Mouse (Mus musculus): ENCODE measurements around the gene Farp2. TPM values are rescaled to one million over a fixed set of nuclear protein-coding genes. Genes with fewer than 3 reads are reported as not detected.
"Not testable (repeated sequence)": the region's sequence is repeated elsewhere in the genome, so short reads cannot be mapped to it uniquely, and the experiment has no call there.

Farp2 gene
- polyA plus RNA-seq, 1 experiment from 2014 or later: 10.1 TPM

DNA sequence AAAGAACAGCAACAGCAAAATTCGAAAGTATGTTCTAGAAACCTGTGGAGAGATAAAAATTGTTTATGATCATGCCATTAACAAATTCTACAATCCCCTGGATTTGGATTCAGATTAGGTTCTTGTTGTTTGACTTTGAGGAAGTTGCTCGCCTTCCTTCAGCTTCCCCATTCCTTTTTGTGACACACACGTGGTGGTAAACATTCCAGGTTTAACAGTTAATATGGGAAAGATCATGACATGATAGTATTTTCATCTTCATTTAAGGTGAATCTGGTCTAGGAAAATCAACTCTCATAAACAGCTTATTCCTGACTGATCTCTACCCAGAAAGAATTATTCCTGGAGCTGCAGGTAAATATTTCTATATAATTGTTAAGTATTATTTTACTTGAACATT lies 16.6 kb upstream of the Farp2 start:
- DNase-seq (ENCODE audit: low read depth, low spot score): no peak
- TF ChIP-seq CTCF (IDR thresholded peaks at IDR 0.05): no peak
- H3K27me3 ChIP-seq: no peaks in the 10 kb centered on the region
- CTCF ChIA-PET: interaction anchor here (1.1 to 2.0 kb wide), 2 partner anchors 11 to 16 kb away, joined by 4 to 6 read pairs; partner anchors contain the start of gene Farp2
- in situ Hi-C loops (cut with MboI; ENCODE audit: low pct_unique_long_range_greater_than_20kb): no loop called here
- no peak for ATAC-seq
- POLR2A ChIA-PET: no interaction called here

DNA sequence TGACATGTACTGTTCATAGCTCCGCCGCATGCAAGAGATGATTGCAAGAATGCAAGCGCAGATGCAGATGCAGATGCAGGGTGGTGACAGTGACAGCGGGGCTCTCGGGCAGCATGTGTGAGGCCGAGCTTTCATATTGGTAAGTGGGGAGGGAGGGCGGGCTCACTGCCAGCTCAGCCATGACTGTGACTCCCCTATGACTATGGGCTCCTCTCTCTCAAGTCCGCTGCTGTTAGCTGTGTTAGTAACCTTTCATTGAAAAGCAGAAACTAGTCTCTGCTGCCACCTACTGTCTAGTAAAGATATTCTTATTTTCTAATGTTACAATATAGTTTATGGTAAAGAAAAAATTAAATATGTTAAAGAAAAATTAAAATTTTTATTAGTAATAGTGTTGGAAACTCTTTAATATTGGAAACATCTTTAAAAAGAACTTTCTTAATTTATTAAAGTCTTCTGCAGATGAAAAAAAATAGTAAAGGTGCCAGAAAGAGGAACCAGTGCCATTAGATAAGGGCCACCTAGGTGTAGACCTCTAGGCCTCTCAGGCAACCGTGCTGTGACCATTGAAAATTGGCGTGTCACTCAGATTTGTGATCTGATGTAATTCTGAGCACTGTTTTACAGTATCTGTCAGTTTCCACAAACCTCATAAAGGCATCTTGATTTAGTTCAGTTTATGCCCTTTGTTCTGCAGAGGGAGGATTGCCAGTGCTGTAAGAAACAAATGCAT lies 4.8 kb upstream of the Farp2 start:
- ChIA-PET POLR2A (no interaction called here), CTCF (interaction anchor here (0.9 to 1.4 kb wide), 3 partner anchors 12 to 159 kb away, joined by 3 to 5 read pairs (median 4); no protein-coding TSS in a partner anchor)
- in situ Hi-C loops (cut with MboI; ENCODE audit: low pct_unique_long_range_greater_than_20kb): loop anchor here (25.0 kb wide), 1 partner anchor 580 kb away; no protein-coding TSS in a partner anchor

DNA sequence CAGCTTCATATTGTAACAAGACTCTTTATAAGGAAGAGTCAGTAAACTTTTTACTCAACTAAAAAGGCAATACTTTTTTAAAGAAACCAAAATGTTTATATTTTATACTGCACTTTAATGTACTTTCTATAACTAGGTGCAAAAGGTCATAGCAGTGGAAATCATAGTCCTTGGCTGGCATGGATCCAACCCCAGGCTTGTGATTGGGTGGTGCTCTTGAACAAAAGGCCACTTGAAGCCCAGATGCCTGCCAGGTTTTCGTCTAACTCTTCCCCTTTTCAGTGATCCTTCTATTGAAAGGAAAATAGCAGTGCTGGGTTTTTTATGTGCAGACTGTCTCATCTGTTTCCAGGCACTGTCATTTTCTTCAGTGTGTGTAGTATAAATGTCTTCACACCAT lies 3.3 kb upstream of the Farp2 start:
- H3K27me3 ChIP-seq; CTCF ChIA-PET; DNase-seq (ENCODE audit: low read depth, low spot score); ATAC-seq; POLR2A ChIA-PET: not testable (repeated sequence)
- in situ Hi-C loops (cut with MboI; ENCODE audit: low pct_unique_long_range_greater_than_20kb): loop anchor here (25.0 kb wide), 1 partner anchor 579 kb away; no protein-coding TSS in a partner anchor

More for the DNA sequence above, 4.8 kb upstream of the Farp2 start:
- DNase-seq (ENCODE audit: low read depth, low spot score): no peak
- ATAC-seq: no peak
- no peak for TF ChIP-seq CTCF (IDR thresholded peaks at IDR 0.05)
- no peaks in the 10 kb centered on the region for H3K27me3 ChIP-seq

DNA sequence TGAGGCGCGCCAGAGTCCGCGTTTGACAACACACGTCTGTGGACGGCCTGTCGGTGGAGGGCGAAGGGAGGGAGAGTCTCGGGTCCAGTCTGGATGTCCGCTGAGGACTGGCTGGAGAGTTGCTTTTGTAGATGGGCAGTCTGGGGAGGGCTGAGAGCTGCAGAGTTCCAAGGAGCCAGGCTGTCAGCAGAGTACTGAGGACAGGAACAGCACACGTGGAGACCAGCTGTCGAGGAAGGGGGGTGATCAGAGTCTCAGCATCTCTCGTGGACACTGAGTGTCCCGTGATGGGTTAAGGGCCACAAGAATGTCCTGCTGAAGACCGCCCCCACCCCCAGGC lies 442 bp downstream of the Farp2 start:
- in situ Hi-C loops (cut with MboI; ENCODE audit: low pct_unique_long_range_greater_than_20kb): loop anchor here (10.0 to 25.0 kb wide), 2 partner anchors 222 to 575 kb away; no protein-coding TSS in a partner anchor
- no peak for DNase-seq (ENCODE audit: low read depth, low spot score)
- TF ChIP-seq CTCF (IDR thresholded peaks at IDR 0.05): no peak
- no peaks in the 10 kb centered on the region for H3K27me3 ChIP-seq
- peak; percentile 12 for ATAC-seq
- CTCF ChIA-PET: interaction anchor here (1.9 kb wide), 1 partner anchor 17 kb away, joined by 6 read pairs; no protein-coding TSS in a partner anchor
- POLR2A ChIA-PET: no interaction called here

DNA sequence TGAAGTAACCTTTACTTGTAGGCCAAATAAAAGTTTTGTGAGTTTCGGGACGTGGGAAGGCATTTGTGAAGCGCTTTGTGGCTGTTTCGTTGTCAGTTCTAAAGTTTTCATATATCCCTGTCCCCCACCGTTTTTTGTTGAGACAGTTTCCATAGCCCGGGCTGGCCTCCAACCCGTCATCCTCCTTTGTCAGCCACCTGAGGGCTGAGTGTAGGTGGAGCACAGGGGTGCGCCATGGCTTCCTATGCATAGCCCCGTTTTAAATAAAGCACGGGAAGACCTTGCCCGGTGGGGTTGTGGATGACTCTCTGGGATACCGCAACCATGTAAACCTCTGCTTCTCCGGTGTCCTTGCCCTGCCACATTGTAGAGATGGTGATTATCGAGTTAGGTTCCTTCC lies 1.3 kb downstream of the Farp2 start:
- TF ChIP-seq CTCF (IDR thresholded peaks at IDR 0.05): no peak
- DNase-seq (ENCODE audit: low read depth, low spot score): no peak
- H3K27me3 ChIP-seq: no peaks in the 10 kb centered on the region
- ChIA-PET POLR2A (no interaction called here), CTCF (no interaction called here)
- ATAC-seq: no peak
- in situ Hi-C loops (cut with MboI; ENCODE audit: low pct_unique_long_range_greater_than_20kb): loop anchor here (10.0 to 25.0 kb wide), 2 partner anchors 222 to 574 kb away; no protein-coding TSS in a partner anchor

DNA sequence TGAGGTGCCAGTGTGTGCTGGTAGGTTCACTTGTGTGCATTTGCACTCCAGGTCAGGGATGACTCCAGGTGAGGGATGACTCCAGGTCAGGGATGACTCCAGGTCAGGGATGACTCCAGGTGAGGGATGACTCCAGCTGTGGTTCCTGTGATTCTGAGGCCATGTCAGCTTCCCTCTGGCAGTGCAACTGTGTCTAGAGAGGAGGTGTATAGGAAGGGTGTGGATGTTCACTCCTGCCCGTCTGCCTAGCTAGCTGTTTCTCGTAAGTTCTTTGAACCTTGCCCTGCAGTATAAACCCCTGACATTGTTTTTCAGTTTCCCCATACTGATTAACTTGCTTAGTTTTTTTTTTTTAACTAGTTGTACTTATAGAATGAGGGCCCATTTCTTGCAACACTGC lies 9.6 kb downstream of the Farp2 start:
- ChIA-PET POLR2A (no interaction called here), CTCF (interaction anchor here (0.9 to 2.2 kb wide), 2 partner anchors 12 to 15 kb away, joined by 3 to 5 read pairs; no protein-coding TSS in a partner anchor)
- ATAC-seq: no peak
- in situ Hi-C loops (cut with MboI; ENCODE audit: low pct_unique_long_range_greater_than_20kb): loop anchor here (25.0 kb wide), 1 partner anchor 566 kb away; no protein-coding TSS in a partner anchor
- DNase-seq (ENCODE audit: low read depth, low spot score): no peak
- H3K27me3 ChIP-seq: no peaks in the 10 kb centered on the region
- TF ChIP-seq CTCF (IDR thresholded peaks at IDR 0.05): no peak

DNA sequence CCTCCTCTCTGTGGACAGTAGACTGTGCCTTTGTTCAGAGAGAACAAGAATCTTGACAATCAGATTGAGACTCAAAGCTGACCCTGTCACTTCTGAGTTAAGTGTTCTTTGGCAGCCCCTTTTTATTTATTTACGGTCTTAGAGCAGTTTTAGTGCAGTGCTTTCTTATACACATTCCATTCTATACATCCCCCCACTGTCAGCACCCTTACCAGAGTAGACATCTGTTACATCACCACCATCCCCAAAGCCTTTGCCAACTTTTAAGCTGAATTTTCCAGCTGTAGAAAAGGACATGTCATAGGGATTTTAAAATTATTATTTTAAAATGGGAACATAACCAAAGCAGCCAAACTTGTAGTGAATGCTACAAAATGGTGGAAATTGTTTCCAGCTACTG lies 10.4 kb downstream of the Farp2 start:
- CTCF ChIA-PET: interaction anchor here (0.5 to 0.7 kb wide), 2 partner anchors 11 to 175 kb away, joined by 3 read pairs; no protein-coding TSS in a partner anchor
- POLR2A ChIA-PET: no interaction called here
- no peaks in the 10 kb centered on the region for H3K27me3 ChIP-seq
- in situ Hi-C loops (cut with MboI; ENCODE audit: low pct_unique_long_range_greater_than_20kb): loop anchor here (25.0 kb wide), 1 partner anchor 565 kb away; no protein-coding TSS in a partner anchor
- DNase-seq (ENCODE audit: low read depth, low spot score) (no peak), ATAC-seq (no peak)
- TF ChIP-seq CTCF (IDR thresholded peaks at IDR 0.05): no peak

DNA sequence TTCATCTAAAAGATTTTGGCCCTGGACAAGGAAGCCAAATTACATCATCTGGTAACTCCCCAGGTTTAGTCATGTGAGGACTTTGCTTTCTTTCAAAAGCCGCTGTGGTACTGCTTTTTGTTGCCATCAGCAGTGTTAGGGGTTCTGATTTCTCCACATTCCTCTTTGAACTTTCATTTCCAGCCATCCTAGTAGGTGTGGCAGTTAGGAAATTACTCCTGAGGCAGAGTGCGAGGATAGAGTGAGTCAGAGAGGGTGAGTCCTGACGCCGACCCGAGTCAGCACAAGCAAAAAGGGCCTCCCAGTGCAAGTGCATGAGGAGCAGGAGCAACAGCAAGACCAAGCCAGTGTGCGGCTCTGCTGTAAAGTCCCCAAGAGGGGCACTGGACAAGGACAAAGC lies 17.9 kb downstream of the Farp2 start:
- CTCF ChIA-PET: no interaction called here

DNA sequence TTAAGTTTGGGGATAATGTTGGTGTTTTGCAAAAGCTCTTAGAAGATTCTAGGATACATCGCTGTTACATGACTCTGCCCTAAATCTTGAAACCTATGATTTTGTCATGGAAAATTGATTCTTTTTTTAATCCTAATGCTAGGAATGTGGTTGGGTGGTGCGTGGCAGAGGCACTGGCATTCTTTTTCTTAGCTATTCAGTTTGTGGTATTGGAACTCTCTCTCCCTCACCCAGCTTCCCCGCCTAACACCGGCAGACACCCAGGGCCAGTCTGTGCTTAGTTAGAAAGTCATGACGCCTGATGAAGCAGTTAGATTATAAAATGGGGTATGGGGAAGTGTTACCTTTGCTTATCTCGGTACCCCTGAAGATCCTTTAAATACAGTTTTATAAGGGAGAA lies 25.3 kb downstream of the Farp2 start:
- no peak for ATAC-seq
- CTCF ChIA-PET: interaction anchor here (1.2 kb wide), 1 partner anchor 10 kb away, joined by 3 read pairs; no protein-coding TSS in a partner anchor
- POLR2A ChIA-PET: no interaction called here
- DNase-seq (ENCODE audit: low read depth, low spot score): no peak
- TF ChIP-seq CTCF (IDR thresholded peaks at IDR 0.05): no peak
- in situ Hi-C loops (cut with MboI; ENCODE audit: low pct_unique_long_range_greater_than_20kb): no loop called here
- no peaks in the 10 kb centered on the region for H3K27me3 ChIP-seq

More for the DNA sequence above, 17.9 kb downstream of the Farp2 start:
- in situ Hi-C loops (cut with MboI; ENCODE audit: low pct_unique_long_range_greater_than_20kb): no loop called here
- POLR2A ChIA-PET: no interaction called here
- ATAC-seq (no peak), DNase-seq (ENCODE audit: low read depth, low spot score) (no peak)
- TF ChIP-seq CTCF (IDR thresholded peaks at IDR 0.05): no peak
- no peaks in the 10 kb centered on the region for H3K27me3 ChIP-seq

DNA sequence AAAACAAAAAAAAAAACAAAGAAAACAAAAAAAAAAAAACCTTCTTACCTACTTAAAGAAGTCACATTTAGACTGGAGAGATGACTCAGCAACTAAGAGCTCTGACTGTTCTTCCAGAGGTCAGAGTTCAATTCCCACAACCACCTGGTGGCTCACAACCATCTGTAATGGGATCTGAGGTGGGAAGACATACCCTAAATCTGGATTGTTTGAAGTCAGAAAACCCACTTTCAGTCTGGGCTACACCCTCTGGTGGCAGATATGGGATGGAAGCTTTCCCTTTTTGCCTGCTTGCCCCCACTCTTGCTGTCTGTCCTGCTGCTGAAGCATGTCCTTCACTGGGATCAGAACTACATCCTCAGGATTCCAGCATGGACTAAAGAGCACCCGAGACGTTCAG lies 31.3 kb downstream of the Farp2 start:
- ATAC-seq (no peak), DNase-seq (ENCODE audit: low read depth, low spot score) (no peak)
- H3K27me3 ChIP-seq: no peaks in the 10 kb centered on the region
- in situ Hi-C loops (cut with MboI; ENCODE audit: low pct_unique_long_range_greater_than_20kb): no loop called here
- CTCF ChIA-PET: no interaction called here
- TF ChIP-seq CTCF (IDR thresholded peaks at IDR 0.05): no peak
- POLR2A ChIA-PET: no interaction called here

DNA sequence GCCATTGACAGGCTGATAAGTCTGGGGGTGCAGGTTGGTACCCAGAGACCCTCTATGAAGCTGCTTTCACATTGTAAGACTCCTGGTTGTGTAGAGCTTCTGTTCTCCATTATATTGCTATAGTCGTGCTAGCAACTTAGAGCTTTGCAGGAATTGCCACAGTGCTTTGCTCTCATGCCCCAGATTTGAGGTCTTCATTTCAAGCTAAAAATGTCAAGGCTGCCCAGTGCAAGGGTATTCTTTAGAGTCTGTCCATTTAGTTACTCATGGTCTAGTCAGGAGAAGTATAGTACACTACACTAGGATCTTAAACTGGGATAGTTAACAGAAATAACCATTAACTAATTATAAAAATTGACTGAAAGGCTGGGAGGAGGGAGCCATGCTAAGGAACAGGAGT lies 35.4 kb downstream of the Farp2 start:
- no peaks in the 10 kb centered on the region for H3K27me3 ChIP-seq
- in situ Hi-C loops (cut with MboI; ENCODE audit: low pct_unique_long_range_greater_than_20kb): no loop called here
- CTCF ChIA-PET: interaction anchor here (1.5 kb wide), 1 partner anchor 15 kb away, joined by 3 read pairs; no protein-coding TSS in a partner anchor
- ATAC-seq (no peak), DNase-seq (ENCODE audit: low read depth, low spot score) (no peak)
- no peak for TF ChIP-seq CTCF (IDR thresholded peaks at IDR 0.05)
- POLR2A ChIA-PET: no interaction called here

All from Patski (cell line).